Mouse (Mus musculus) heart, postnatal 0 days (tissue): ENCODE results near the gene Bicd2.

Source experiments
- CTCF ChIP-seq: IDR thresholded peaks from 2 replicates; pipeline ENCODE4 v1.5.1; 2016; ENCODE audit warnings: antibody characterized with exemption, control low read depth, low read depth
- EP300 ChIP-seq: IDR thresholded peaks from 2 replicates; pipeline ENCODE4 v1.6.1; 2016; ENCODE audit warnings: antibody characterized with exemption, low read depth

- TF ChIP-seq CTCF (no peak), EP300 (no peak)
These were observed 55.4 kb downstream of the Bicd2 start for GRCm38 (mm10) chr13:49396798-49397197.
